Mouse (Mus musculus) C2C12 (cell line): ENCODE measurements around the gene Atrn.

Experiments
- CEBPB ChIP-seq: IDR thresholded peaks from one replicate; pipeline ENCODE4 v1.6.1; 2011; ENCODE audit warnings: low read depth, mild to moderate bottlenecking, control low read depth, moderate library complexity
- CTCF ChIP-seq: IDR thresholded peaks from one replicate; pipeline ENCODE4 v1.5.1; 2011; ENCODE audit not compliant: control insufficient read depth, insufficient read depth, insufficient read length
- MAX ChIP-seq: IDR thresholded peaks from one replicate; pipeline ENCODE4 v1.6.1; 2011; ENCODE audit warnings: mild to moderate bottlenecking, control low read depth
- USF1 ChIP-seq: IDR thresholded peaks from one replicate; pipeline ENCODE4 v1.6.1; 2011; ENCODE audit warnings: low read depth, mild to moderate bottlenecking, control low read depth, moderate library complexity

DNA sequence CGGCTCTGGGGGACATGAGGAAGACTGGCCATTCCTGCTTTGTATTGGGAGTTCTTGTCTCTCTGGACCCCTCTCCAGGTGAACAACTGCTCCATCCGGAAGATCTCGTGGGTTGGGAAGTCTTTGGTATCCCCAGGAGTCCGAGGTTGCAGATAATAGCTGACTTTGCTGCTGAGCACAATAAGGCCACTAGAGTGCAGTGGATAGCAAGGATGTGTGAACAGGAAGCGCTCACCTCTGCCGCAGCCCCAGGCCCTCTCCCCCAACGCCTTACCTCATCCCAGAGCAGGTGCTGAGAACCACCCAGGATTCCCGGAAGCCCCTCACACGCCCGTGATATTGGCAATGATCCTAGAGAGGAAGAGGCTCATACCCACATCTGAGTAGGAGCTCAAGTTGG is 149.9 kb downstream of the Atrn start:
- TF ChIP-seq CTCF: peak; percentile 32
- no peak for TF ChIP-seq USF1
- no peak for TF ChIP-seq MAX
- TF ChIP-seq CEBPB: no peak
